Comparison of ENCODE assay signal across 8 mouse cellular contexts in the genomic region with DNA sequence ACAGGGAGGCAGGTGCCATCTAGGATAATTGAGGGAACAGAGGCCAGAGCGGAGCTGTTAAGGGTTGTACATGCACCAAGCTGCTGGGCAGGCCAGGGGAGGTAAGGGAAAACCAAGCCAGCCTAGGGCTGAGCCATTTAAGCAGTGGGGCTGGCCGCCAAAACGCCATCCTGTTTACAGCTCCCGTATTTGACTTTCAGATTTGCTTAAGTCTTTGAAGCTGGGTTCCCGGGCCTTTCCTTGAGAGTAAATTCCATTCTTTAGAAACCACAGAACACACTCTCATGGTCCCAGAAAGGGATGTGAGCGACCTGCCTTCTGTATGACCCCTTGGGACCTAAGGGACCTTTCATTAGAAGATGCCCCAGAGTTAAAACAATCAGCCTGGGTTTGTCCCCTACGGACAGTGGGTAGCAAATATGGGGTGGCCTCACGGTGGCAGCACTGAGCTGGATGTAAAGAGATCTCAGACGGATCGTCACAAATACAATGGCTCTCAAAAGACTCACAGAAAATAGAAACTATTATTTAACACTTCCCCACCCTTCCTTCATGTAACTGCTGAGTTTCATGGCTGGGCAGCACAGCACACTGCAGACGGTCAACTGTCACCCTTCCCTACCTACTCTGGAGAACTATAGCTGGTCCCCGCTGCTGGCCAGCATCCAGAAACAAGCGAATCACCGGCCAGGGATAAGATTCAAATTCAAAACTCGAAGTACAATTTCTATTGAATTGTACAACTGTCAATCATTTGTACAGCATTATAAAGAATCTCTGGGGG. TPM values are rescaled to one million over a fixed set of nuclear protein-coding genes. Genes with fewer than 3 reads are reported as not detected.
DNase-seq lines count a peak whose midpoint lies in the region; ATAC-seq lines count a peak whose summit lies in the region.

No protein-coding gene starts in this region.

- ATAC-seq in limb, embryonic 11.5 days (ENCODE audit: insufficient number of reproducible peaks, low FRiP score, low TSS enrichment, low read depth), result no peak
- ATAC-seq in stomach, embryonic 16.5 days (ENCODE audit: insufficient read depth, low FRiP score), result no peak

- H3K27ac ChIP-seq in limb, embryonic 11.5 days (replicated peaks; ENCODE audit: low read depth, low read length), result no peak overlapping the region
- no peak overlapping the region for H3K27ac ChIP-seq in stomach, embryonic 16.5 days (ENCODE audit: low read length)

- H3K4me1 ChIP-seq in limb, embryonic 11.5 days (ENCODE audit: control insufficient read depth, insufficient read depth, low read length), result no peaks in the 10 kb centered on the region
- H3K4me1 ChIP-seq in stomach, embryonic 16.5 days (ENCODE audit: control insufficient read depth, insufficient read depth, low read length), result no peaks in the 10 kb centered on the region

- no peak overlapping the region for H3K4me2 ChIP-seq in limb, embryonic 11.5 days (ENCODE audit: low read depth, severe bottlenecking)
- H3K4me2 ChIP-seq in stomach, embryonic 16.5 days (ENCODE audit: low read depth, low read length), result peak overlapping the region; percentile 45

- 35% methylated on average over 15 of the region's 15 CpGs for WGBS in limb, embryonic 11.5 days
- 37% methylated on average over 15 of the region's 15 CpGs for WGBS in stomach, embryonic 16.5 days

- H3K9ac ChIP-seq in limb, embryonic 11.5 days (ENCODE audit: low read length), result no peak overlapping the region
- peak overlapping the region; percentile 32; the same call in 1 of the 2 replicates for H3K9ac ChIP-seq in stomach, embryonic 16.5 days (ENCODE audit: low read length)

- no peaks in the 10 kb centered on the region for H3K27me3 ChIP-seq in limb, embryonic 11.5 days (ENCODE audit: control insufficient read depth, insufficient read depth, low read length)
- H3K27me3 ChIP-seq in stomach, embryonic 16.5 days (ENCODE audit: control insufficient read depth, insufficient read depth, low read length), result no peaks in the 10 kb centered on the region

- no peaks in the 10 kb centered on the region for H3K36me3 ChIP-seq in limb, embryonic 11.5 days (ENCODE audit: control insufficient read depth, insufficient read depth, low read length)
- H3K36me3 ChIP-seq in stomach, embryonic 16.5 days (ENCODE audit: control insufficient read depth, insufficient read depth, low read length), result no peaks in the 10 kb centered on the region

- H3K9me3 ChIP-seq in limb, embryonic 11.5 days (ENCODE audit: control insufficient read depth, low read length), result no peaks in the 10 kb centered on the region
- H3K9me3 ChIP-seq in stomach, embryonic 16.5 days (replicated peaks; ENCODE audit: control insufficient read depth, low read length), result no peaks in the 10 kb centered on the region

- no peak overlapping the region for H3K4me3 ChIP-seq in limb, embryonic 11.5 days (ENCODE audit: low read depth, low read length)
- peak overlapping the region; percentile 52 for H3K4me3 ChIP-seq in stomach, embryonic 16.5 days (replicated peaks; ENCODE audit: low read length)

- peak; percentile 43 to 67 for DNase-seq in urinary bladder, adult 18-20 months (ENCODE audit: low spot score in 2 of 2)
- no peak for DNase-seq in urinary bladder, postnatal 10 days (ENCODE audit: low spot score)
- peak; percentile 86 for DNase-seq in embryo, embryonic 10.5 days (ENCODE audit: low spot score)
- DNase-seq in gastrocnemius, postnatal 25 days, result peak; percentile 37
- peak; percentile 43 to 78 for DNase-seq in kidney, adult 8-10 months
- peak; percentile 82 for DNase-seq in limb, embryonic 11.5 days (ENCODE audit: low spot score)
- DNase-seq in natural killer cell, adult 2 months (ENCODE audit: low spot score in 2 of 2), result peak; percentile 11 to 42

RNA-seq across cellular contexts. Expression of a gene that starts 2.0 kb away (rescaled TPM):
- total RNA-seq in gastrocnemius, postnatal 25 days (2021), result under 1 TPM; 0.08 to 0.11 TPM
- polyA plus RNA-seq in limb, embryonic 11.5 days (2014; fragmentation: Nextera tagmentation; extraction: Ambion mirVana), result 2.5 and 3.0 TPM in 2 replicates
- 3.0 and 3.1 TPM in 2 replicates for polyA plus RNA-seq in stomach, embryonic 16.5 days (2015; fragmentation: Nextera tagmentation; extraction: Ambion mirVana)

RNA-seq across cellular contexts. Expression of a gene that starts 44.5 kb away (rescaled TPM):
- not detected for total RNA-seq in gastrocnemius, postnatal 25 days (2021)
- polyA plus RNA-seq in limb, embryonic 11.5 days (2014; fragmentation: Nextera tagmentation; extraction: Ambion mirVana), result not detected in 2 replicates
- polyA plus RNA-seq in stomach, embryonic 16.5 days (2015; fragmentation: Nextera tagmentation; extraction: Ambion mirVana), result not detected in 2 replicates
